ENCODE assay signal across 17 mouse cellular contexts in the genomic region with DNA sequence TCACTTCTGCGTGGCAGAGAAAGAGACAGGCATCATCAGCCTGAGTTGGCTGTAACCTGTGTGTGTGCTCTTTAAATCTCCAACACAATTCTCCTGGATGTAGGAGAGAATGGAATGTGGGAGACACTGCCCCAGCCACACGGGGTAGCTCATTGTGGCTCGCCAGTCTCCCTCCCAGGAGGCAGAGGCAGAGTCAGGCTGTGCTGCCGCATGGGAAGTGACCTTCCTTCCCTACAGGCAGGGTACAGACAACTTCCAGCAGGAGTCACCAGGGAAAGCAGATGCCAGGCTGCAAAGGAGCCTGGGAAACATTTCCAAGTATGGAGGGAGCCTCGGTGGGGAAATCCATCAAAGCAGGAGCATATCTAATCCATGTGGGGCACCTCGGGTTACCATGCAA.
"Had no signal": no experiment of that assay in that cellular context is flagged by ENCODE, and none has a peak within 500 bp of the region (broad histone marks: within the 10 kb centered on the region; RNA-seq: fewer than 3 reads in every experiment).

No protein-coding gene starts in this region.

- ATAC-seq: lung, postnatal 0 days; midbrain, embryonic 13.5 days; midbrain, embryonic 15.5 days had no signal

- H3K4me3 ChIP-seq: lung, embryonic 15.5 days; megakaryocyte, embryonic 14.5 days; midbrain, embryonic 13.5 days; midbrain, embryonic 15.5 days; neural tube, embryonic 12.5 days; stomach, embryonic 15.5 days had no signal

- H3K4me1 ChIP-seq: midbrain, embryonic 13.5 days; midbrain, embryonic 15.5 days; neural tube, embryonic 12.5 days had no signal

- H3K27me3 ChIP-seq: lung, embryonic 15.5 days; midbrain, embryonic 13.5 days; midbrain, embryonic 15.5 days; neural tube, embryonic 12.5 days; stomach, embryonic 15.5 days had no signal

- H3K36me3 ChIP-seq: lung, embryonic 15.5 days; midbrain, embryonic 13.5 days; midbrain, embryonic 15.5 days; neural tube, embryonic 12.5 days; stomach, embryonic 15.5 days had no signal

- DNase-seq: lung, adult 2 months; lung, postnatal 14 days; lung, postnatal 36 days; right cerebral cortex, postnatal 14 days; thymus, adult 2 months; thymus, postnatal 25 days; thymus, postnatal 4 days had no signal

- H3K4me2 ChIP-seq: lung, embryonic 15.5 days; midbrain, embryonic 11.5 days; midbrain, embryonic 13.5 days; midbrain, embryonic 15.5 days; neural tube, embryonic 12.5 days; stomach, embryonic 15.5 days had no signal

- H3K9me3 ChIP-seq: lung, embryonic 15.5 days; megakaryocyte, embryonic 14.5 days; neural tube, embryonic 12.5 days; stomach, embryonic 15.5 days had no signal

- H3K27ac ChIP-seq: lung, embryonic 15.5 days; macrophage; midbrain, embryonic 13.5 days; midbrain, embryonic 15.5 days; neural tube, embryonic 12.5 days; stomach, embryonic 15.5 days; stomach, postnatal 0 days had no signal

- H3K9ac ChIP-seq: lung, embryonic 15.5 days; midbrain, embryonic 13.5 days; midbrain, embryonic 15.5 days; neural tube, embryonic 12.5 days; stomach, embryonic 15.5 days had no signal
